Mouse (Mus musculus): Measurements from ENCODE around the gene Dcaf17.

The Dcaf17 gene

DNA sequence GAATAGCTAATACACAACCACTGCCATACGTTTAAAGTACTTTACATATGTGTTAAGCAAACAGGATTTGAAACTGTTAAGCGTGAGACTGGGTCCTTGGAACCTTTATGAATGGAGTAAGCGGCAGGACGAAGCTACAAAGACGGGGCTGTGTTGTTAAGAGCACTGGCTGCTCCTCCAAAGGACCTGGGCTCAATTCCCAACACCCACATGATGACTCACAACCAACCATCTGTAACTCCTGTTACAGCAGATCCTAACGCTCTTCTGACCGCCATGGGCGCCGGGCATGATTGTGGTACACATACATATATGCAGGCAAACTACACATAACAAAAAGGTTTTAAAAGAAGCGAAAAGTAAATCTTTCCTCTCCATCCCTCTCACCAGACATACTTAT is 65.7 kb downstream of the Dcaf17 start:
- DNase-seq (ENCODE audit: low read depth, low spot score): no peak

DNA sequence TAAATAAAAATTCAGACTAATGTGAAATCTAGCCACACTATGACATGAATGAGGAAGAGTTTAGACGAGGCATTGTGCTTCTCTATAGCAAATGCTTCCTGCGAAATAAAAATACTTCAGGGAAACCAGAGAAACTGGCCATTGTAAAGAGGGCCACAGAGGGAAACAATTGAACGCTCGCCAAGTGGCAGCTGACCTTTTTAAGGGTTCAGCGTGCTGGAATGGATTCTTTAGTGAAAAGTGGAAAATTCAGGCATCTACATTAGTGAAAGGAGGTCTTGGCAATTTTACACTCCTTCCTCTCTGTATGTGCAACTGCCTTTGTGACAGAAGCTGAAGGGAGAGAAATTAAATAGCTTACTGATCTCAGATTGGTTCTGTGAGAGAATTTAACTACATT is 66.3 kb downstream of the Dcaf17 start:
- no peak for DNase-seq (ENCODE audit: low read depth, low spot score)

DNA sequence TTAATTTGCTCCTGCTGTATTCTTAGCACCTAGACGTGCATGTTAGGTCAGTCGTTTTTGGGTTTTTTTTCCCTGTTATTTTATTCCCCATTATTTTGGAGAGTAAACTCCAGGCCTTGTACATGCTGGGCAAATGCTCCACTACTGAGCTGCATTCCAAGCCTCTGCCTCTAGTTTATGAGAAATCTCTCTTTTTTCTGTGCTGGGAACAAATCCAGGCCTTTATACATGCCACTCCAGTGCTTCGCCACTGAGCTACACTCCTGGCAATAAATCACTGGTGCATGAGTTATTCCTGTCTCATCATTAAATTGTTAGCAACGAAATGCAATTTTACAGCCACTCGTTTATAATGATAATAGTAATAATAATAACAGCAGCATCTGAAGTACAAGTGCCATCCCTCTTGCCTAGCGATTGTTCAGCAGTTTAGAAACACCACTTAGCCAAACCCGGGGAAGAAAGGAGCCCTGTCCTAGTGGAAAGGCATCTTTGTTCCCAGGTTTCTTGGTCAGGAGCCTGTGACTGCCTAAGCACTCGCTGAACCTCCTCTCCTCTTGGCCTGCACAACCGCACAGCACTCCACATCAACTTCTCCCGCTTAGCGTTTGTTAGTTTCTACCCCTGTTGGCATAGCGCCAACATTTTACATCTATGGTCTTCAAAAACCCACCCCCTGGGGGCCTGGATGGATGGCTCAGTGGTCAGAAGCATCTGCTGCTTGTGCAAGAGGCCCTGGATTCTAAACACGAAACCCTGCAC is 67.3 kb downstream of the Dcaf17 start:
- no peak for DNase-seq (ENCODE audit: low read depth, low spot score)

DNA sequence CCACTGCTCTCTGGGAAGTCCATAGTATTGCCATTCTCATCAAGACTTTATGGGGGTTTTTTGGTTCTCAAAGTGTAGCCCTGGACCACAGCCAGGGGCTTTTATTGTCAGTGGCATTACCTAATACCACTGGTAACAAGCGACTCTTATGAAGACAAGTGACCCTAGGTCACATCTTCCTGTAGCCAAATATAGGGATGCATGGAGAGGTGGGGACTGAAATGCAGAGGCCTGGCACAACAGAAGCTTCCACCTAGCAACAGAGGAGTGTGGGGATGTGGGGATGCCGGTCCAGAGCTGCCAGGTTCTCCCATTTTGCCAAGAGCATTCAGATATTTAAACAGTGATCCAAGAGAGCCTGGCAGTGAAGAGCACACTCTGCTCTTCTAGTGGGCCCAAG is 68.5 kb downstream of the Dcaf17 start:
- no peak for DNase-seq (ENCODE audit: low read depth, low spot score)

DNA sequence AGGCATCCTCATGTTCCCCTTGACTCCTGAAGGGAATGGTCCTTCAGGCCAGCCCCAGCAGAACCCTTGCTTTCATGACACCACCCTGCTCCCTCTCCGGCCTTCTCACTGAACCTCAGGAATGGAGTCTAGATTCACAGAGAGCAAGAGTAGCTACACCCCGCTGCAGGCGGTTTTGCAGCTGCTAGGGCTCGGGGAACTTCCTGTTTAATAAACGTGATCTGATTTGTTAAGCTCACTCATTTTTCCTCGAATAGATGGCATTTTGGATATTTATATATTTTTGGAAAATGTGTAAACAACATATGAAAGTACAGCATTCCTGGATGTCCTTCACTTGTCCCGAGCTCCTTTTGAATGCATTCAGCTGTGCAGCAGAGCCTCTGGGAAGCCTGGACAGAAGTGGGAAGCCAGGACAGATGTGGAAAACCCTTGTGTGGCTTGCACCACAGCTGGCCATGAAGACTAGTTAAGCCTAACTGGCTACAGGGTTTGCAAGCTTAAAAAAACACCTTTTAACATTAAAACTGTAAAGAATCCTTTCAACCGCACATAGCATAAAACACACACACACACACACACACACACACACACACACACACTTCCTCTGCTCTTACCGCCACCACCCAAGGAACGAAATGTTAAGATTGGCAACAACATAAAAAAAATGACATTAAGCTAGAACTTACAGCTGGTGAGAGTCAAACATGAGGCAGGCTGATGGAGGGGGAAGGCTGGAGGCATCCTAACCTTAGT is 72.8 kb downstream of the Dcaf17 start:
- no peak for DNase-seq (ENCODE audit: low read depth, low spot score)

DNA sequence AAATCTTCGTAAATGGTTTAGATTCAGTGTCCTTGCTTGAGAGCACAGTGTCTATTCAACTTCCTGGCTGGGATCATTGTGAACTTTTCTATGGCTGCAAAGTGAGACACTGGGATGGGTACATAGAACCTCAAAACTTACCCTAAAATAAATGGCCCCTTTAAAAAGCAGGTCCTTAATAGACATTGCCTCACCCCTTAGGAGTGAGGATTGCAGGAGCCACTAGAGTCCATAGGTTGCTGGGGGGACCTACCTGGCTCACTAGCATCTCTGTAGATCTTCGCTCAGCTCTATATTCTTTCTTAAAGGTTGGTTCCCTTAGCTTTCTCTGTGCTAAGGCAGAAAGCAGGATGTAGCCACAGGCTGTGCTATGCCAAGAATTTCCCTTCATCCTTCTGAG is 75.2 kb downstream of the Dcaf17 start:
- no peak for DNase-seq (ENCODE audit: low read depth, low spot score)

DNA sequence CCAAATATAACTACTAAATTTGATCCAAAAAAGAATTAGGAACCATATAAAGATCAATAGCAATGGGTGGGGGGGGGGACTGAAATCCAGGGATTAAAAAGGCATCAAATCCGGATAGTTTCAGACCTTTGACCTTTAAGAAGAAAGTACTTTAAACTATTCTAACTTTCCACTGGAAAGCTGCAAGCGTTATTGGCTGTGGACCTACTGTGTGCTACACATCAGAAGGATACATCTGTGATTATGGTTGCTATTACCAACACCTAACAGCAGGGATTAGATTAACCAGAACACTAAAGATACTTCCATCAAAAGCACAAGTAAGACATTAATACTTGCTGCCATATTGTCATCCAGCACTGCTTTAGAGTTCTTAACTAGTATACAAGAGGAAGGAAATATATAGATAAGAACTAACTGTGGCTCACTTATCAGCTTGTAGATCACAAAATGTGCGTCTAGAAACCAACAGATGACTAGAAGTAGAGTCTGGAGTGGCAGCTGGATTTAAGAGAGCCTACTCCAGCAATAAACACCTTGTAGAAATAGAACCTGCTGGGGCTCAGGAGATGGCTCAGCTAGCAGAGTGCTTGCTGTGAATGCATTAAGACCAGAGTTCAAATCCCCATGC is 76.9 kb downstream of the Dcaf17 start:
- no peak for DNase-seq (ENCODE audit: low read depth, low spot score)

DNA sequence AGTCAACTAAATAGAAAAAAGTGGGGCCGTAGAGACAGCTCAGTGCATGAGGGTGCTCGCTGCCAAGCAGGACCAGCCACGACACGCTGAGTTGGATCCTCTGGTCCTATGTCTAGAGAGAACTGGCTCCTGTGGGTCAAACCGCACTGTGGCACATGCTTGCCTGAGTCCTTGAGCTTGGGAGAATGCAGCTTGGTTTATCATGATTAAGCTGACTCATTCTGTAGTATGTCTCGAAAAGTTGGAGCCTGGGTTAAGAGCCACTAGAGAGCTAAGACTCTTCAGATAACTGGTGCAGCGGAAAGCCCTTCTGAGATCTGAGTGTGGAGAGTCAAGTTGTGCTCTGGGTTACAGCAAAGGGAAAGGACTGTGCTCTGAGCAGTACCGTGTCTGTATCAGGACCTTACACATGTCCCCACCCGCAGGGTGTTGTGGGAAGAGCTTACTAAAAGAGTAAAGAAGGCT is 78.9 kb downstream of the Dcaf17 start:
- no peak for DNase-seq (ENCODE audit: low read depth, low spot score)

DNA sequence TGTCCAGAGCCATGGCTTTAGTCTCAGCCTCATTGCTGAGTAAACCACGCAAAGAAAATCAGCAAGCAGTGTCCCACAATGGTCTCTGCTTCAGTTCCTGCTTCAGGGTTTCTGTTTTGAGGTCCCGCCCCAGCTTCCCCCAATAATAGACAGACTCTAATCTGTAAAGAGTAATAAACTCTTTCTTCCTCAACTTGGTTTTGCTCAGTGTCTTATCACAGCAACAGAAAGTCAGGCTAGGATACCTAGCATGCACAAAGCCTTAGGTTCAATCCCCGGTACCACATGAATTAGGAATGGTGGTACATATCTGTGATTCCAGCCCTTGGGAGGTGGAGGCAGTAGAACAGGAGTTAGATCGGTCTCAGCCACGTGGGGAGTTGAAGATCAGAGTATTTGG is 79.7 kb downstream of the Dcaf17 start:
- no peak for DNase-seq (ENCODE audit: low read depth, low spot score)

DNA sequence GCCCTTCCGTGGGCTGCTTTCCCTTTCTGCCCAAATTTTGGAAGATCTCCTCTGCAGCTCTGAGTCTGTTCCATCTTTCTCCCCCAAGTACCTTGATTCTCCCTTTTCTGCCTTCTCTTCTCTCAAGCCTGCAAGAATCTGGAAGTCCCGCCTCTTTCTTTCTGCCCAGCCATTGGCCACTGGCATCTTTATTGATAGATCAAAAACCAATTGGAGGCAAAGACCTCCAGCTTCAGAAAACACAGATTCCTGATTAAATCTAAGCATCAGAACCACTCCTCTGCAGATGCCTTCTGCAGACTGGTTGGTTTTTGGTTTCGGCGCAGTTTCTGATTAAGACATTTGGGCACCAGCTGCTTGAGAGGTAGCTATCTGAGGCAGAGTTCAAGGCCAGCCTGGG is 85.5 kb downstream of the Dcaf17 start:
- DNase-seq (ENCODE audit: low read depth, low spot score): no peak

DNA sequence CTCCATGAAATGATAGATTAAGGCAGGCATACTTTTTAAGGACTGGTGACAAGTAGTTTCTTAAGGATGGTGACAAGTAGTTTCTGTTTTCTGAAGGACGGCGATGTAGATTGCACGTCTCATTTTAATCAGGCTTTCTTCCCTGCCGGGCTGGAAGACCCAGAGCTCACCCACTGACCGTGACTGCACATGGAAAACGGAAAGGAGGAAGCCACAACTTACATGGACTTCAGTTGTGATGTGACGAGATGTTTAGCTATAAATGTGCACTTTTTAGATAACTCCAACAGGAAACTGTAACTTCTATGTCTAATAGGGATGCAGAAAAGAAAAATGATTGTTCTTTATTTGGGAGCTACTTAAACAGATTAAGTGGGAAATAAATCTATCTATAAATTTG is 87.3 kb downstream of the Dcaf17 start:
- DNase-seq (ENCODE audit: low read depth, low spot score): no peak

DNA sequence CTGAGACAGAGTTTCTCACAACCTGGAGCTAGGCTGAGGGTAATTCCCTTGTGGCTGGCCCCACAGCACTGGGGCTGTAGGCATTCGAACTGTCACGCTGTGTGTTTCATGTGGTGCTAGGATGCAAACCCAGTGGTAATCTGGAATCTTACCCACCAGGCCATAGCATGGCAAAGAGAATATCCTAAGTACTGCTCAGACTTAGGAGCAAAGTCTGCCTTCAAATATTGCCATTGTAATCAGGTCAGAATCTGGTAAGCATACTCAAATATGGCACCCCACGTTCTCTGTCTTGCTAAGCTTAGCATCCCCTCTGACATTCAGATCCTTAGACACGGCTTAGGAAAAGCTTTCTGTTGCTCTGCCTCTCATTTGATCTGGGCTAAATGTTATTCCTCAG is 90.7 kb downstream of the Dcaf17 start:
- DNase-seq (ENCODE audit: low read depth, low spot score): no peak

DNA sequence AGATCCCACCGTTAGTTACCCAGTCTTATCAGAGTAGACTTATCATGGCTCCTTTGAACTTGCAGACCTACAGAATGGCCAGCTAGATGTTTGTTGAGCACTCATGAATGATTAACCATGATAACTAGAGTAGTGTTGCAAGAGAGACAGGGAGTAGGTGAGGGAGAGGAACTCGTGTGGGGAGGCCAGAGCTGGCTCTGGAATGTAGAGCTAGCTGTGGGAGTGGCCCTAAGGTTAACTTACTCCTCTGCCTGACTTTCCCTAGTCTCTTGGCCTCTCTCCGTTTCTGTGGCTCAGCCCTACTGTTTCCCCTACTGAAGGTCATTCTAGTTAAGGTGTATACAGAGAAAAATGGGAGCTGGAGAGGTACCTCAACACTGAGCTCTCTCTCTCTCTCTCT is 91.1 kb downstream of the Dcaf17 start:
- no peak for DNase-seq (ENCODE audit: low read depth, low spot score)

DNA sequence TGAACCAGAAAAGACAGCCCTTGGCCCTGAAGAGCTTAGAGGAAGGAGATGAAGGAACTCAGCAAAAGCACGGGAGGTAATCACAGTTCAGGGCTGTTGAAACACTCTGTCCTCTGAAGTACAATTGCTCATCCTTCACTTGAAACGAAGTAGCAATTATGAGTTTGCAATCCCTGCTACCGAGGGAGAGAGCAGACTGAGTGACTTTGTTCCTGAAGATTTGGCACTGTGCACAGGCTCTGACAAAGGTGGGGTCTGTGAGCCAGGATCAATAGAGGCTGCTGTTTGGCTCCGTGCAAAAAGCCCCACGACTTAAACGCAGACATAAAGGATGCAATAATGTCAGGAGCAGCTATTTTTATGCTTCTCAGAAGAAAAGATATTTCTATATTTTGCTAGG is 92.7 kb downstream of the Dcaf17 start:
- DNase-seq (ENCODE audit: low read depth, low spot score): no peak

Data from brain, embryonic 18.5 days (tissue).